Mouse (Mus musculus) cortical plate, adult 2 months (tissue): Measurements from ENCODE around the gene Il10.

Experiments used
- CTCF ChIP-seq: fragments of 200-500 bp; IDR thresholded peaks from 2 replicates; pipeline ENCODE4 v1.5.1; 2011; ENCODE audit warnings: mild to moderate bottlenecking, control low read depth, low read length; ENCODE audit not compliant: insufficient read depth; ENCODE audit errors: extremely low read depth
- POLR2A ChIP-seq: fragments of 200-500 bp; IDR thresholded peaks from 2 replicates; pipeline ENCODE4 v1.6.1; 2011; ENCODE audit warnings: mild to moderate bottlenecking, low read length, control low read depth; ENCODE audit not compliant: insufficient read depth; ENCODE audit errors: extremely low read depth

DNA sequence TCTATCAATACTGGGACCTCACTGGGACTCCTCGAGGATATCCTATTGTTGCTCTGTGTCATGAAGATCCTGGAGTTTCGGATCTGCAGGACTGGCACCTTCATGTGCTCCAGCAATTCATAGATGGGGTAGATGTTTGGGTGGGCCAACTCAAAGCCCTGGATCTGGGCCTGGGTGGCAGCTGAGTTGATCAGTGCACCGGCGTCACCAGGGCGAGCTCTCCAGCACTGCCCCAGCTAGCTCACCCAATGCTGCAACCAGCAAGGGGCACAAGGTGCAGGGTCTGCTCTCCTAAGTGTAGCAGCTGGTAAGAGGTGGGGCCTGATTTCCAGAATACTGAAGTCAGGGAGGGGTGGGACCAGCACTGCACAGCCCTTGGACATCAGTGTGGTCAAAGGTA lies 32.6 kb upstream of the Il10 start:
- TF ChIP-seq POLR2A (no peak), CTCF (no peak)
